7 mouse cellular contexts compared by ENCODE assay signal in genomic region chr9:101472101-101473073, GRCm38 (mm10).
DNase-seq lines count a peak whose midpoint lies in the region; ATAC-seq and TF ChIP-seq lines count a peak whose summit lies in the region.

No protein-coding gene starts in this region.

- ATAC-seq in forebrain, embryonic 11.5 days (replicated peaks; ENCODE audit: low FRiP score), result peak; percentile 85
- peak; percentile 84 for ATAC-seq in hindbrain, embryonic 15.5 days (ENCODE audit: low FRiP score, low read depth)
- peak; percentile 69 for ATAC-seq in midbrain, postnatal 0 days (ENCODE audit: low FRiP score)

- no peak for TF ChIP-seq CTCF in midbrain, postnatal 0 days (IDR thresholded peaks at IDR 0.05)

- H3K4me3 ChIP-seq in forebrain, embryonic 11.5 days (ENCODE audit: low read depth, low read length), result no peak overlapping the region
- H3K4me3 ChIP-seq in hindbrain, embryonic 15.5 days, result no peak overlapping the region
- no peak overlapping the region for H3K4me3 ChIP-seq in midbrain, postnatal 0 days (ENCODE audit: low read depth, low read length)

- H3K27ac ChIP-seq in forebrain, embryonic 11.5 days (ENCODE audit: low read depth, low read length), result peak overlapping the region; percentile 2; the same call in 1 of the 2 replicates
- H3K27ac ChIP-seq in hindbrain, embryonic 15.5 days (replicated peaks), result peak overlapping the region; percentile 78
- H3K27ac ChIP-seq in midbrain, postnatal 0 days (ENCODE audit: low read depth, low read length), result peak overlapping the region; percentile 64

- DNase-seq in ES-CJ7 (ENCODE audit: low read depth, low spot score), result peak; percentile 8
- DNase-seq in R1 (ENCODE audit: low read depth, low spot score), result peak; percentile 70
- DNase-seq in forebrain, embryonic 11.5 days (ENCODE audit: low spot score), result peak; percentile 75
- DNase-seq in midbrain, postnatal 0 days (ENCODE audit: low spot score), result peak; percentile 86
- DNase-seq in spleen, adult 12 weeks (ENCODE audit: low spot score), result no peak
- DNase-seq in spleen, postnatal 36 days (ENCODE audit: low spot score in 2 of 2), result no peak

- H3K27me3 ChIP-seq in forebrain, embryonic 11.5 days (ENCODE audit: control insufficient read depth, insufficient read depth, low read length), result no peaks in the 10 kb centered on the region
- no peaks in the 10 kb centered on the region for H3K27me3 ChIP-seq in hindbrain, embryonic 15.5 days
- H3K27me3 ChIP-seq in midbrain, postnatal 0 days (ENCODE audit: insufficient read depth, low read length), result no peaks in the 10 kb centered on the region

- peak overlapping the region; percentile 12; the same call in 1 of the 2 replicates for H3K4me2 ChIP-seq in forebrain, embryonic 11.5 days (ENCODE audit: low read depth, low read length, severe bottlenecking)
- H3K4me2 ChIP-seq in hindbrain, embryonic 15.5 days, result 0 out of 2 replicates have a peak overlapping the region, but pooled peaks have one; percentile 3
- H3K4me2 ChIP-seq in midbrain, postnatal 0 days (ENCODE audit: low read depth, low read length, poor library complexity, severe bottlenecking), result no peak overlapping the region

- H3K9me3 ChIP-seq in forebrain, embryonic 11.5 days (ENCODE audit: control insufficient read depth, low read length), result no peaks in the 10 kb centered on the region
- H3K9me3 ChIP-seq in hindbrain, embryonic 15.5 days, result no peaks in the 10 kb centered on the region
- no peaks in the 10 kb centered on the region for H3K9me3 ChIP-seq in midbrain, postnatal 0 days (ENCODE audit: low read length)

- 16% methylated on average over 8 of the region's 8 CpGs for WGBS in forebrain, embryonic 11.5 days
- WGBS in hindbrain, embryonic 15.5 days, result 15% methylated on average over 8 of the region's 8 CpGs
- WGBS in midbrain, postnatal 0 days, result 15% methylated on average over 8 of the region's 8 CpGs

- H3K36me3 ChIP-seq in forebrain, embryonic 11.5 days (ENCODE audit: control insufficient read depth, insufficient read depth, low read length), result no peaks in the 10 kb centered on the region
- H3K36me3 ChIP-seq in hindbrain, embryonic 15.5 days, result no peaks in the 10 kb centered on the region
- H3K36me3 ChIP-seq in midbrain, postnatal 0 days (ENCODE audit: insufficient read depth, low read length), result no peaks in the 10 kb centered on the region

- no peak overlapping the region for H3K9ac ChIP-seq in forebrain, embryonic 11.5 days (ENCODE audit: low read length)
- H3K9ac ChIP-seq in hindbrain, embryonic 15.5 days, result no peak overlapping the region
- H3K9ac ChIP-seq in midbrain, postnatal 0 days (replicated peaks; ENCODE audit: low read length, poor library complexity, severe bottlenecking), result no peak overlapping the region

- peaks cover 9% of the 10 kb centered on the region; the same call in 1 of the 2 replicates for H3K4me1 ChIP-seq in forebrain, embryonic 11.5 days (replicated peaks; ENCODE audit: control insufficient read depth, insufficient read depth, low read length)
- H3K4me1 ChIP-seq in hindbrain, embryonic 15.5 days (replicated peaks), result peaks cover 20% of the 10 kb centered on the region
- H3K4me1 ChIP-seq in midbrain, postnatal 0 days (ENCODE audit: insufficient read depth, low read length), result peaks cover 14% of the 10 kb centered on the region

Comparison
In these comparisons a context has a peak if more than half of its experiments do, and no peak if none do; other contexts are left out.
1. DNase-seq: peak in ES-CJ7 (single experiment), R1 (single experiment), forebrain, embryonic 11.5 days (single experiment) and midbrain, postnatal 0 days (single experiment); none in spleen, adult 12 weeks (single experiment) and spleen, postnatal 36 days (0 of 2).
2. H3K27ac ChIP-seq: peak in every context shown above with its lines; median percentile 78 in hindbrain, embryonic 15.5 days; 64 in midbrain, postnatal 0 days; 2 in forebrain, embryonic 11.5 days.
3. Peak in every context shown above with its lines, with median percentiles within 50 percentile points of each other: ATAC-seq.